ENCODE assay signal across 16 mouse cellular contexts in the genomic region with DNA sequence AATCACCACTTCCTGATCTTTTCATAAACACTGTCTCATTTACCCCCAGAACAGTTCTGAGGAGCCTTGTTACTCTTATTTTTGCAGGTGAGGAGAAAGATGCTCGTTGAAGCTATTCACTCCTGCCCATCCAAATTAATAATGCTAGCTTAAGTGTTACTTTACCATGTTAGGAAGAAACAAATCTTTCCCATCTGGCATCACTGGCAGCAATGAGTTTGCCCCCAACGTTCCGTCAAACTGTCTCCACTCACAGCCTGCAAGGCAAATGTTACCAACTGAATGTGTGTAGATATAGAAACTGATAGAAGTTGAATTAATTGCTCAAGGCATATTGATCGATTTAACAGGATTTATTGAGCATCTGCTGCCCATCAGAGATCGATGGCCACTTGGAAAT.
"Had no signal": no experiment of that assay in that cellular context is flagged by ENCODE, and none has a peak within 500 bp of the region (broad histone marks: within the 10 kb centered on the region; RNA-seq: fewer than 3 reads in every experiment).

No protein-coding gene starts in this region.

- H3K27ac ChIP-seq: neural tube, embryonic 13.5 days; neural tube, embryonic 15.5 days; stomach, embryonic 15.5 days; stomach, postnatal 0 days had no signal

- H3K4me3 ChIP-seq: neural tube, embryonic 13.5 days; neural tube, embryonic 15.5 days; stomach, embryonic 15.5 days had no signal

- DNase-seq: retina, postnatal 1 day; right cerebral cortex, adult 18-20 months; right cerebral cortex, postnatal 14 days; right cerebral cortex, postnatal 25 days; right cerebral cortex, postnatal 4 days; spleen, adult 18-20 months; thymus, adult 18-20 months; thymus, adult 2 months; thymus, postnatal 14 days; thymus, postnatal 25 days; thymus, postnatal 36 days; thymus, postnatal 4 days had no signal
